Mouse (Mus musculus) testis, adult 2 months (tissue): ENCODE measurements around the gene Olfr231.

ENCODE experiments used
- CTCF ChIP-seq: fragments of 200-500 bp; IDR thresholded peaks from 2 replicates; pipeline ENCODE4 v1.5.1; 2012; ENCODE audit warnings: low read depth, mild to moderate bottlenecking, inconsistent platforms, low read length, moderate library complexity; ENCODE audit not compliant: control insufficient read depth, insufficient read depth, insufficient replicate concordance
- POLR2A ChIP-seq: fragments of 200-500 bp; IDR thresholded peaks from 2 replicates; pipeline ENCODE4 v1.6.1; 2012; ENCODE audit warnings: low read depth, mild to moderate bottlenecking, inconsistent platforms, low read length, moderate library complexity; ENCODE audit not compliant: control insufficient read depth

- TF ChIP-seq CTCF: no peak
- TF ChIP-seq POLR2A: no peak
Observed at GRCm38 (mm10) chr1:174121062-174121461, at the start of gene Olfr231.
